Mouse (Mus musculus) urinary bladder, postnatal 14 days (tissue): Measurements from ENCODE around the gene Alms1.
"Not testable (repeated sequence)": the region's sequence is repeated elsewhere in the genome, so short reads cannot be mapped to it uniquely, and the experiment has no call there.

Source experiments
- DNase-seq: peaks from one replicate; pipeline ENCODE4 v3.0.0; 2021; ENCODE audit warnings: low spot score

Alms1 gene

DNA sequence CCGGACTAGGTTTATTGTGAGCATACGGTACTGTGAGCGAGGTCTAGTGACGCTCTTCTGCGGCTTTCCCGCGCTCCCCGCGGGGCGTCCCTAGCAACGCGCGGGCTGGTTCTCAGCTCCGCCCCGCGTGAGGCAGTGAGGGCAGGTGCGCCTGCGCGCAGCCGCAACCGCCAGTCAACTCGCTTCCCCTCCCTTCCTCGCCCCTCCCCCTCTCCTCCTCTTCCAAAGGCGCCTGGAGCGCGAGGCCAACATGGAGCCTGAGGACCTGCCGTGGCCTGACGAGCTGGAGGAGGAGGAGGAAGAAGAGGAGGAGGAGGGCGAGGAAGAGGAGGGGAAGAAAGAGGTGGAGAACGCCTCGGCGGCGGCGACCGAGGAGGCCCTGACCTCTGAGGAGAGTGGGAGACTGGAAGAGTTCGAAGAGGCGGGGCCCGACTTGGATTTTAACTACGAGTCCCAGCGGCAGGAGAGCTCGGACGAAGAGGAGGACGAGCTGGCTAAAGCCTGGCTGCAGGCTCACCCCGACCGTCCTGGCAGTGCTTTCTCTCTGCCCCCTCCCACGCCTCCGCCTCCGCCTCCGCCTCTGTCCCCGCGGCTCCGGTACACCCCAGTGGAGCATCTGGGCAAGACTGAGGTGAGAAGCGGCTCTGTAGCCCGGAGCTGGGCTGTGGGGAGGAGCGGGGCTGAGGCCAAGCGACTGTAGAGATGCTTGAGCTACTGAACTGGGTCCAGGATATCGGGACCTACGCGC is at the start of gene Alms1:
Gene Alms1 (plus strand): TSS at position 136 of the 748 bp plus-strand sequence.
- peak; percentile 97 for DNase-seq

DNA sequence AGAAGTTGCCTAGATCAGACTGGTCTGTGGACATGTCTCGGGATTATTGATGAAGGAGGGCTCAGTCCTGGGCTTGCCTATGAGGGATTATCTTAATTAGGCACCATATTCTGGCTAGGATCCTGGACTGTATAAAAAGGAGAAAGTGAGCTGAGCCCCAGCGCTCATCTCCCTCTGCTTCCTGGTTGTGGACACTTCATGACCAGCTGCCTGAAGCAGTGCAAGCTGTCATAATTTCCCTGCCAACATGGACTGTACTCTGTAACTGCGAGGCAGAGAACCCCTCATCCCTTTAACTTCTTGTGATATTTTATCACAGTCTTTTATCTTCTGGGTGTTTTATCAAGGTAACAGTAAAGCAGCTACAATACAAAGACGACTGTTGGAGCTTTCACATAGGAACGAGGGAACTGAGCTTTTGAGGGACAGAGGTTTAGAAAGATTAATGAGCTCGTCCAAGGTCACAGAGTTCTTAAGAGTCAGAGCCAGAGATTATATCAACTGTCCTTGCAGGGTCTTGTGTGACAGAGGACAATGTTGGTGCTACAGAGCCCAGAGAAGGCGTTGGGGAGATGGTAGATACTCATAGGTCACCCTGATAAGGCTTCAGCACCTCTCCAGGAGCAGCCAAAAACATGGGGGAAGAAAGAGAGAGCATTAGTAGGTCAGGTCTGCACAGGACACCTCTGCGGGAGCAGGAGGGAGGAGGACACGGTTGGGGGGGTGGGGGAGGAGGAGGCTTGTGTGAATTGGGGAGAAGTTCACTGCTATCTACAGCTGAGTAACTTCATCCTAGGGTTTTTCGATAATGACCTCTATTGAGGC is 43.8 kb upstream of the Alms1 start:
- DNase-seq: no peak

DNA sequence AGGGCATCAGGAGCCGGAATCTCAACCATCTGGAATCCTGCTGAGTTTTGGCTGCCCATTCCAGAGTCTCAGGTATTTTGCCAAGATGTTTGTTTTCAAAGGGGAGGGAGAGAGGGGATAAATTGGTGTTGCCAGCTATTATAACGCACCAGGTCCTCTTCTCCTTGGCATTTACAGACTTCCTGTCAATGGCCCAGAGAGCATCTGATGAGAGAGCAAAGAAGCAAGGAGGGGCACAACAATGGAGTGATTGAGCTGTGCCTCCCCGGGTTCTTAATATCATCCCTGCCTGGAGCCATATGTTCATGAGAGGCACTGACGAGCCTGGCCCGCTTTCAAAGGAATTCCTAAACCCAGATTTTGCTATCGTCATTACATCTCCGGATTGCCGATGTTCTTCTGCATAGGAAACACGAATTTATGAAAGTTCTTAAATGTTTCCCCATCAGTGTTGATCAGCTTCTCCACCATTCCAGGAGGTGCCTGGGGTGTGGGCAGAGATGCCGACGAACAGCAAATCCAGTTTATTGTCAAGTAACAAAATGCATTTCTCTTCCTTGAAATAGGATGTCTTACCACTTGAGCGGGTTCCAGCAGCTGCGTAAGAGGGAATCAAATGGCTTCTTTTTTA is 43.0 kb upstream of the Alms1 start:
- DNase-seq: no peak

DNA sequence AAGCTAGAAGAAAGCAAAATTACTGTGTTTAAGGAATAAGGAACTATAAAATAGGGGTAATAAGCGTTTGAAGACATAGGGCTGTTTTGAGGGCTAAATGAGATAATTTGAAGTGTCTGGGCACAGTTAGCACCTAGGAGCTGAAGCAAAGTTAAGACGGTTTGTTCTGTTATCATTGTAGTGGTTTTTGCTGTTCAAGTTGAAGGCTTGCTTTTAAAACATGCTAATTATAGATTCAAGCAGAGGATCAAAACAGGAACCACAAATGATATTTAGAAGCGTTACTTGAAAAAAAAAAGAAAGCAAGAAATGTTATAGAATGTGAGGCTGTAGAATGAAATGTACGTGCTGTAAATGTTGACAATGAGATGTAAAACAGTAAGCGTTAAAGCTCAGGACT is 39.7 kb upstream of the Alms1 start:
- DNase-seq: no peak

DNA sequence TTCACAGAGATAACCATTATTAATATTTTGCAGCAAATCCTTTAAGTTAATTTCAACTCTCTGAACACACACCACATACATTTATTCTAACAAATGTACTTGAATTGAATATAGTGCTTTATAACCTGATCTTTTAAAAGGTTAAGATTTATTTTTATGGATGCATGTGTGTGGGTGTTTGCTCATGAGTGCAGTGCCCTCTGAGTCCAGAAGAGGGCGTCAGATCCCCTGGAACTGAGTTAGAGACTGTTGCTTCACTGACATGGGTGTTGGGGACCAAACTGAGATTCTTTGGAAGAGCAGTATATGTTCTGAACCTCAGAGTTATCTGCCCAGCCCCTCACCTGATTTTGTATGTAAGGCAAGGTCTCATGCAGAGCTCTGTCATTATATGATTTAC is 25.0 kb upstream of the Alms1 start:
- no peak for DNase-seq

DNA sequence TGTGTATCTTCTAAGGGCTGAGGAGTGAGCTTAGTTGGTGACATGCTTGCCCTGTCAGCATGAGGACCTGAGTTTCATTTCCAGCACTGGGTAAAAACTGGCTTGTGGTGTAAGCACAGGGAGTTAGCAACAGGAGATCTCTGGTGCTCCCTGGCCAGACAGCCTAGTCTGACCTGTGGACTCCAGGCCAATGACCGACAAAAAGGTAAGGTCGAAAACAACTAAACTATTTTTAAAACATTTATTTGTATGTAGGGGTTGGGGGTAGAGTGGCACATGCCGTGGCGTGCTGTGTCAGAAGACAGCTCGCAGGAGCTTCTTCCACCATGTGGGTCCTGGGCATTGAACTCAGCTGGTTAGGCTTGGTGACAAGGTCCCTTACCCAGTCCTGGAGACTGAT is 14.5 kb upstream of the Alms1 start:
- no peak for DNase-seq

DNA sequence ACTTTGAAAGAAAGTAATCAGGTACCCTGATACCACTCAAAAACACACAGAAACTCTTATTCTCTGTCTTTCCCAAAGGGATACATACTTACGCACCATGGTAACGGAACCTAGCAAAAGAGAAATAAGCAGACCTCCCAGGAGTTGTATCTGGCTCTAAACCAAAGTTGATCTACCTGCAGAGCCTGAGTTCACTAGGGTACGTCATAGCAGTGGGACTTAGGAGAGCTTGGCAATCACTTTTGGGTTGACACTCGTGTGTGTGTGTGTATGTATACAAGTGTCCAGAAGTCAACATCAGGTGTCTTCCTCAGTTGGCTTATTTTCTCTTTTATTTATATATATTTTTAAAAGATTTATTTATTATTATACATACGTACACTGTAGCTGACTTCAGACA is 5.6 kb upstream of the Alms1 start:
- no peak for DNase-seq

DNA sequence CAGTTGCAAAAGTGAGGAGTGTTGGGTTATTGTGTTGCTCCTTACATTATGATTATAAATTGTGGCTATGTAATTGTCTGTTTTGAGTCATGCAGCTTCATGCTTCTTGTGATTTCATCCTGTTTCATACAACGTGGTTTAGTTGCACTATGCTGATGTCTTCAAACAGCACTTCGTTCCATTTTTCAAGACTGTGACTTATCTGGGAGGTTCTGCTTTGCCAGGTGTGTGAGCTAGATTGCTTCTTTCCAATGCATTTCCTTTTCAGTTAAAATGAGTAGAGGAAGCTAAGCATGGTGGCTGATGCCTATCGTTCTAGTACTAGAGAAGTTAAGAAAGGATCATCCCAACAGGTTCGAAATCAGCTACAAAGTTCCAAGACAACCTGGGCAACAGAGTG is 2.7 kb upstream of the Alms1 start:
- no peak for DNase-seq

DNA sequence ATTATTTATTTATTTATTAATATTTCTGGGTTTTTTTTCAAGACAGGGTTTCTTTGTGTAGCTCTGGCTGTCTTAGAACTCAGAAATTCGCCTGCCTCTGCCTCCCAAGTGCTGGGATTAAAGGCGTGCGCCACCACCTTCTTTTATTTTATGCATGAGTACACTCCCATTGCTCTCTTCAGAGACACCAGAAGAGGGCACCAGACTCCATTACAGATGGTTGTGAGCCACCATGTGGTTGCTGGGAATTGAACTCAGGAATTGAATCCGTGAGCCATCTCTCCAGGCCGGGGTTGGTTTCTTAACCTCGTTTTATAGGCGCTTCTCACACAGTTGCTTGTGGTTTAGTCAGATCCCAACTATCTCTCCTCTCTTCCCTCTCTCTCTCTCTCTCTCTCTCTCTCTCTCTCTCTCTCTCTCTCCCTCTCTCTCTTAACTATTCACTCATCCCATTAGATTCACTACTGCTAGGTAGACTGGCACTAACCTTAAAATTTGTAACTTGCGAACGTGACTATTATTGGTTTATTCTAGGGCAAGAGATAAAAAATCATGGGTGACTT is 445 bp upstream of the Alms1 start:
- DNase-seq: no peak

DNA sequence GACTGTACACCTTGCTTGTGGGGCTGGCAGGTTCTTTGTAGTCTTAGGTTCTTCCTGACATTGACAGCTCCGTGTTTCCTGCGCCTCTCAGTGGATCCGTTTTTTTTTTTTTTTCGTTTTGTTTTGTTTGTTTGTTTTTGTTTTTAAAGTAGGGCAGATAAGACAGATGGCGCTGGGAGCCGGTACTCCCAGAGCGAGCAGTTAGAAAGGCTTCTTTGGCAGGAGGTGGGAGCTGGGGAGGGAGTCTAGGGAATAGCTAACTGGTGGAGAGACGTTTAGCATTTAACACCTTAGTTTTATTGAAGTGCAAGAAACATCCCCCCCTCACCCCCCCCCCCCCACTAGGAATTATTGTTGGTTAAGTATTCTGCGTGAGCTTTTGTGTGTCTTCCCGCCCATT is 833 bp downstream of the Alms1 start:
- DNase-seq: no peak

DNA sequence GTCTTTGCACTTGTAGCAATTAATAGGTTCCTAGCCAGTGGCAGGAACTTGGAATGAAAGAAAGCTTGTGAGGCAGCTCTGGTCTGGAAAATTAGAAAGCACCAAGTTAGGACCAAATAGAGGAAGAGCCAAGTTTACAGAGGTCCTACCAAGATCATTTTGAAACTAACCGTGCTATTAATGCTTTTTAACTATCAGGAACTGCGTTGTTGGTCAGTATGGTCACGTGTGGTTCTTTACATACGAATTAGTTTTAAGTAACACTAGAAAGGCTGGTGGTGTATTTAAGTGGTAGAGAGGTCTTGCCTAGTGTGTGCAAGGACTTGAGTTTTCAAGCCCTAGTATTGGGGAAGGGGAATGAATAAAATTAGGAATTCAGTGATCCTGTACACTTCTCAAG is 1.2 kb downstream of the Alms1 start:
- DNase-seq: no peak

DNA sequence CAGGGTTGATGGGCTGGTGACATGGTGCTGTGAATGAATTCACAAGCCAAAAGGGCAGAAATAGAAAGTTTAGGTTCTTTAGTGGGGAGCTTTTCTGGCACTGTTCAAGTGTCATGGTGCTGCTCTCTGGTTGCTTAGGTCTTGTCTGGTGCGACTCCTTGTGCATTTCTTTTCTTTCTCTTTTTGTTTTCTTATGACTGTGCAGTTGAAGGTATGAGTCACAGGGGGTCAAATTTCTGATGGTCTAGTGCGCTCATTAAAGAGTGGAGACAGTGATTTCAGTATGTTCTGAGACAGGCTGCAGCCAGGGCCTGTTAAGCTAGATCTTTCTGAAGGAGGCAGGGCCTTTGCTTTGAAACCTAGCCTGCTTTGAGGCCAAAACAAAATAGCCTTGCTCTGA is 2.8 kb downstream of the Alms1 start:
- DNase-seq: no peak

DNA sequence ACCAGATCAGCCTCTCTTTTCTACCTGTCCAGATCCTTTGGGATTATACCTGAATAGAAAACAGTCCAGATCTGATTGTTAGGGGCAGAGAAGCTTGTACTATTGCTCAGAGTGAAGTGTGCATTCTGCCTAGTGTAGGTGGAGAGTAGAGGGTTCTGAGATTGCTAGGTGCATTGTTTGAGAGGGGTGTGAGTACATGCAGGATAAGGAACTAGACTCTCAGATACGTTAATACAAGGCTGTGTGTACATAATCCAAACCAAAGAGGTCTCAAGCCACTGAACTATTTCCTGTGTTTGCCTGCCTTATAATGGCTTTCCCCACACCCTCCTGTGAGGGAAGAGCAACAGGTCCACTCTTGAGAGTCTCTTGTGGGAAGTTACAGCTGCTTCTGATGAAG is 12.0 kb downstream of the Alms1 start:
- no peak for DNase-seq

DNA sequence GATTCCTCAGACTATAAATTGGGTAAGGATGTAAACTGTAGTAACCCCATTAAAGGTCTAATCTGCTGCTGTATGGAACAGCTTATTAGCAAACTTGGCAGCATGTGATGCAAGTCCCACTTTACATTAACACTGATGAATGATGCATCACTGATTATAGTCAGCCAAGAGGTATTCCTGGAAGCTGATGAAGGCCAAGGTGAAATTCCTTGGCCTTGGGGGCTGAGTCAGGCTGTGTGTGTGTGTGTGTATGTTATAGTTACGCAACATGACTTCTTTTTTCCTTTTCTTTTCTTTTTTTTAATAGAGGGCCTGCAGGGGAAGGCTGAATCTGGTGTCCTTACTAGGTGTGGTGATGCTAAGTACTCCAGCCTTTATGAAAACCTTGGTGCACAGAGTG is 23.2 kb downstream of the Alms1 start:
- DNase-seq: no peak

DNA sequence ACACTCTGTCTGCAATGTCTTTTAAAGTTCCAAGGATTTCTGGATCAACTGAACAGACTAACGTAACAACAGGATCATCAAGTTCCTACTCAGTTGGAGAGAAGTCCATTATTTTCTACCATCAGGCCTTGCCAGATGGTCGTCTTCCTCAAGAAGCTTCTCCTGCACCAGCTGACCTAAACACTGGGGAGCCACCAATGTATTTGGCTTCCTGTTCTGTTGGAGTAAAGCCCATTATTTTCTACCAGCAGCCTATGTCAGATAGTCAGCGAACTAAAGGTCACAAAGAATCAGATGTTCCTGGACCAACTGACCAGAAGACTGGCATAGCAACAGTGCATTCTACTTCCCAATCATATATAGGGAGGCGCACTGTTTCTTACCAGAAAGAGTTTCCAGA is 33.5 kb downstream of the Alms1 start:
- no peak for DNase-seq

DNA sequence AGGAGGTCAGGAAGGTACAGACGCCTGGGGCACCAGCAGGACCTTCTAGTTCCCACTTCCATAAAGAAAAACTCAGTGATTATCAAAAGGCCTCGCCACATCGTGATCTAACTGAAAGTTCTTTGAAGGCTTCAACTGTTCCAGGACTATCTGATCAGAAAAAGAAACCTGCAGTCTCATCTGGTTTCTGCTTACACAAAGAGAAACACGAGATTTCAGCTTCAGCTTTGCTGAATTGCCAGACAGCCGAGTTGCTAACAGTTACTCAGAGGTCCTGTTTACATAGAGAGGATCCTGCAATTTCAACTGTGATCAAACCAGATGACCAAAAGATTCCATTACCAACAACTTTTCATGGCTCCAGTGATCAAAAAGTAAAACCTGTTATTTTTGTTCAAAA is 34.3 kb downstream of the Alms1 start:
- DNase-seq: peak; percentile 3

DNA sequence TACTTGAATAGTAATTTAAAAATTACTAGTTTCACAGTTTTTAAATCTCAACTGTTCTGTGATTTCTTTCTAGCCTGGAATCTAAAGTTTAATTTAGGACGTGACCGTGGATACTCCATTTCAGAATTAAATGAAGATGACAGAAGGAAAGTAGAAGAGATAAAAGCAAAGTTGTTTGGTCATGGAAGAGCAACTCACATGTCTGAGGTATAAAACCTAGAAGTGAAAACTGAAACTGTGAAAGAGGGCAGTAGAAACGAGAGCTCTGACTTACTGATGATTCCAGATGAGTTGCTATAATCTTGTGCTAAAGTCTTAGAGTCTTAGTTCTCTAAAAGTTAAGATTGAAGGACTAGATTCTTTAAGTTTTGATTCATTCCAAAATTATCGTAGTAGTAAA is 37.2 kb downstream of the Alms1 start:
- no peak for DNase-seq

DNA sequence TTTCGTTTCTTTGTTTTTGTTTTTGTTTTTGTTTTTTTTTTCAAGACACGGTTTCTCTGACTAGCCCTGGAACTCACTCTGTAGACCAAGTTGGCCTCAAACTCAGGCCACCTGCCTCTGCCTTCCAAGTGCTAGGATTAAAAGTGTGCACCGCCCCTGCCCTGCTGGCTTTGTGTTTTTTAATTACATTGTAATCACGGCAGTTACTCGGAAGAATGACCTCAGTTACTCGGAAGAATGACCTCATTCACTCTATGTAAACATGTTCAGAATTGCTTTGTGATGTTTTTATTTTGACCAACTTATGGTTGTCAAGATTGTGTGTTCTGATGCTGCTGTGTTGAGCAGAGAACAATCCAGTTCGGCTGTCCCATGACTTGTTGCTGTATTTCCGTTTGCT is 45.8 kb downstream of the Alms1 start:
- DNase-seq: no peak

DNA sequence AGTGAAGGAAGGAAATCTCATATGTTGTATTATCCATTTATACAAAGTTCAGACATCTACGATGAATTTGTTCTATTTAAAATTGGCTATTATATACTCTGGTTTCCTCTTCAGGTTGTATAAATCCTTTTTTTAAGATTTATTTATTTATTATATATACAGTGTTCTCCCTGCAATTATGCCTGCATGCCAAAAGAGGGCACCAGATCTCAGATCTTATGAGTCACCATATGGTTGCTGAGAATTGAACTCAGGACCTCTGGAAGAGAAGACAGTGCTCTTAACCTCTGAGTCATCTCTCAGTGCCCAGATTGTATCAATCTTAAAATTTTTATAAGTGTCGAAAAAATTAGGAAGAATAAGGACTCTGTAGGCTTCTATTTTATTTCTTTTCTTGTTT is 65.9 kb downstream of the Alms1 start:
- no peak for DNase-seq

DNA sequence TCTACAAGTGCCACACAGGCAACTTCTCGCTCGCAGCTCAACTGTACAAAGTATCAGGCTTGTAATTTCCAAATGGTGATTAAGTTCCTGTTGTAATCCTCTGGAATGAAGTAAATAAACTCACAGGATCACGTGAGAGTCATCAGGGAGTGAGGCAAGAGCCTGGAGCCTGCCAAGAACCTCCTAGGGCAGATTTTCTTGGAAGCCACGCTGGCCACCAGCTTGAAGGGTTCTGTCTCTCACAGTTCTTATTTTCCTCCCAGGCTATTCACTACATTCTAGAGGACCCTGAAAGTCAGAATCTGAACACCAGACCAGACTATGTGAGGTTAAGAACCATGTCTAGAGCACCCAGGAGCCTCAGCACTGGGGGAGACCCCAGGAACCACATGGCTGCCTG is 114.6 kb downstream of the Alms1 start:
- DNase-seq: peak; percentile 44

DNA sequence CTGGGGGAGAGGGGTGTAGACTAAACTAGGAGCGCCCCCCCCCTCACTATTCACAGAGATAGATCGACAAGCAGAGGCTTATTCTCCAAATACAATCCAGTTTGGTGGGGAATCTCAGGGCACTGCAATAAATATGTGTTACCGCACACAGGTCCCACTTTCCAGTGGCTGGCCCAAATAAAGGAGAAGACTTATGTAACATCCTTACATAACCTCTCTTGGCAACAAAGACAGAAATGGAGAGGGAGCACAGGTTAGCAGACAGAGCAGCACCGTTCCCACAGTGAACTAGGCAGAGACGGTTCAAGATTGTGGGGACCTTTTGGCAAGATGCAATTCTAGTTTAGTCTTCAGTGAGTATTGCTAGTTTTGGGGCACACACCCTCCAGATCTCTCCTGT is 121.9 kb downstream of the Alms1 start:
- not testable (repeated sequence) for DNase-seq

DNA sequence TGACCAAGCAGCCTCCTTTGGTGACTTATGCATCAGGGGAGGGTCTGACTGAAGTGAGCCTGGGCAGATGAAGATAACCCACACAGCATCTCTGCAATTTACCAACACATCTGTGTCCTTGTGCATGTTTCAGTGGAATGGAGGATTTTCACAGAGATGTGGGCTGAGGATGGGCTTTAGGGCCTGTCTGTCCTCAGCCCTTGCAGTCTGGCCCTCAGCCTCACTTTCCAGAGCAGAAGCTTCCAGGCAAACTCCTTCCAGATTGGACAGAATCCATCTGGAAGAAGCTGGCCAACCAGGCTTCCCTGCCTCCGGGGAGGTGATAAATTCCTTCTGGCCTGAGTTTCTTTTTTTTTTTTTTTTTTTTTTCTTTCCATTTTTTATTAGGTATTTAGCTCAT is 122.3 kb downstream of the Alms1 start:
- not testable (repeated sequence) for DNase-seq

DNA sequence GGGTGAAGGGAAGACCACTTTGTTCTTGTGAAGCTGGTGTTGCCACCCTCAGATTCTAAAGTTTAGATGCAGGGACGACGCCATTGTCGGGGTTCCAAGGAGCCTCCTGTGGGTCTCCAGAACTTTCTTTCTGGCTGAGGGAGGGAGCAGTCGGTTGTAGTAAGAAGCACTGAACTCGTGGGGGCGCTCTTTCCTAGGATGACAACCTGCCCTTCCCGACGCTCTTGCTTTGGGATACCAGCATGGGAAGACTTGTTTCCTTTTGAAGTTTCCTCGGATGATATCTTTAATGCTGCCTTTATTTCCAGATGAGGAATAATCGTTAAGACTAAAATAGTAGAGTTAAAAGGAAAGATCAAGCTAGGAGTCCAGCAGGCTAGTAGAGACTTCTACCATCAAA is 125.8 kb downstream of the Alms1 start, which contains the start of gene Nat8f7:
Gene Nat8f7 (minus strand): TSS at position 101 of the 400 bp plus-strand sequence.
- not testable (repeated sequence) for DNase-seq
